Mouse (Mus musculus): Measurements from ENCODE around the gene Rcc1. TPM values are rescaled to one million over a fixed set of nuclear protein-coding genes. Genes with fewer than 3 reads are reported as not detected.

Gene Rcc1
- polyA plus RNA-seq, 1 experiment from 2014 or later, result 31.4 TPM

Other genes starting within 250 kb of the Rcc1 start
- gene Oprd1, start 209.1 kb downstream of the Rcc1 start, polyA plus RNA-seq (2021), result not detected
- 35.5 TPM for gene Ythdf2, start 141.3 kb downstream of the Rcc1 start, polyA plus RNA-seq (2021)
- gene Gmeb1, start 92.0 kb downstream of the Rcc1 start, polyA plus RNA-seq (2021), result 14.0 TPM
- gene Taf12, start 79.2 kb downstream of the Rcc1 start, polyA plus RNA-seq (2021), result 19.1 TPM
- not detected for gene Rab42, start 50.2 kb downstream of the Rcc1 start, polyA plus RNA-seq (2021)
- 28.9 TPM for gene Trnau1ap, start 24.1 kb downstream of the Rcc1 start, polyA plus RNA-seq (2021)
- gene Phactr4, start 68.9 kb upstream of the Rcc1 start, polyA plus RNA-seq (2021), result 60.4 TPM
- gene Med18, start 110.3 kb upstream of the Rcc1 start, polyA plus RNA-seq (2021), result 6.3 TPM
- gene Sesn2, start 156.9 kb upstream of the Rcc1 start, polyA plus RNA-seq (2021), result 22.4 TPM
- gene Atpif1, start 180.1 kb upstream of the Rcc1 start, polyA plus RNA-seq (2021), result 393 TPM
- gene Dnajc8, start 181.9 kb upstream of the Rcc1 start, polyA plus RNA-seq (2021), result 149 TPM
- not detected for gene Ptafr, start 210.5 kb upstream of the Rcc1 start, polyA plus RNA-seq (2021)

Data from Patski (cell line).